Mouse (Mus musculus) T-cell, adult 2 months (primary cell): ENCODE data around the gene Grin2c.

Experiments
- DNase-seq: peaks from one replicate; pipeline ENCODE4 v3.0.0; 2022; ENCODE audit warnings: low spot score

Gene Grin2c

DNA sequence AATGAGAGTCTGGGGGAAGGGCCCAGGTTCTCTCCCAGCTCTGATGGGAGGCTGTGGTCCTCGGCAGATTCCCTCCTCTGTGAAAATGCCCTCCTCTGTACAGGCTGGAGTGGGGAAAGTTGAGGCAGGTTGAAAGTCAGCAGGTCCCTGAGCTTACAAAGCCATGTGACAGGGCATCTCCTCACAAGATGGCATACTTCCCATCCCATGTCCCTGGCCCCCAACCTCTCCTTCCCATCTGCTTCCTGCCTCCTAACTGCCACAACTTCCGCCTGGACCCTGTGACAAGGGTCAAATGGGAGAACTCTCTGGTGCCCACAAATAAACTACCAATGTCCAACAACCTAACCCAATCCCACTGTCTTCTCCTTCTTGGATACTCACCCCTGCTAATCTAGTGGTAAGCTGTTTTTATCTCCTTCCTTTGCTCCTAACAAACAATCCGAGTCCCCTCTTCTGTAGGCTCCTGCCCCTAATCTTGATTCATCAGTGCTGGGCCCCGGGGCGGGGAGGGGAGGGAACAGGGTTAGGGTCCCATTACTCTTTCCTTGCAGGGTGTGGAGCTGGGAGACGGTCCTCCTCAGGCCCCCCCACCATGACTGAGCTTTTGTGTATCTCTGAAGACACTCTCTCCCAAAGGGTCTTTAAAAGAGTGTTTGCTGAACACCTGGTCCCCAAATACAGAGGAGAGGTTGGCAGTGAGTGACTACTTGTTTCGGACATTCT is 2.7 kb downstream of the Grin2c start:
- no peak for DNase-seq

- DNase-seq: no peak
These were observed 4.1 kb downstream of the Grin2c start for GRCm38 (mm10) chr11:115262954-115263353.

GRCm38 (mm10) chr11:115259134-115259533 is 7.9 kb downstream of the Grin2c start:
- DNase-seq: no peak

DNA sequence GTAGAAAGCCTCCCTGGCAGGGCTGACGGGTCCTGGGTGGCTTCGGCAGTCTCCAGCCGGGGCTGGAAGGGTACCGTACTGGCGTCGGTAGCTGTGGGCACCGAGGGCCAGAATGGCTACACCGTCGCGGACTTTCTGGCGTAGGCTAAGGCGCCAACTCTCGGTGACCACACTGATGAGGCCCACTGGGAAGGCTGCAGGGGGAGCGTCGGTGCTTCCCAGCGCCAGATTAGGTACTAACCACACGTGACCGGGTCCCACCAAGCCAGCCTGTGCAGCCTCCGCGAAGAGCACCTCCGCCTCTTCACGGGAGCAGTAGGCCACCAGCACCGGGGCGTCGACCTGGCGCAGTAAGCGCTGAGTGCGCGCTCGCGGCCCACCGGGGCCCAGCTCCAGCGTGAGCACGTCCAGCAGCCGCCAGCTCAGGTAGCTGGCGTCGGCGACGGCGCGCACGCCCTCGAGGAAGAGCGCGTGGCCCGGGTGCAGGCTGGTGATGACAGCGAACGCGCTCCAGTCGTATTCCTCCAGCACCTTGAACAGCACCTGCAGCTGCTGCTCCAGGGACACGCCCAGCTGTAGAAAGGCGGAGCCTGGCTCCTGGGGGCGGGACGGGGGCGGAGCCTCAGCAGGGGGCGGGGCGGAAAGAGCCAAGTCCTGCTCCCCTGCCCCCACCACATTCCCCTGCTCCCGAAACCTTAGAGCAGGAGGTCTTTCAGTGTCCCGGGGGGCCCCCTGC is 9.1 kb downstream of the Grin2c start:
- DNase-seq: no peak

- no peak for DNase-seq
These were observed 15.8 kb downstream of the Grin2c start for GRCm38 (mm10) chr11:115251258-115251657.

GRCm38 (mm10) chr11:115250405-115251090 is 16.5 kb downstream of the Grin2c start:
- no peak for DNase-seq

GRCm38 (mm10) chr11:115249721-115250404 is 17.2 kb downstream of the Grin2c start:
- DNase-seq: no peak

DNA sequence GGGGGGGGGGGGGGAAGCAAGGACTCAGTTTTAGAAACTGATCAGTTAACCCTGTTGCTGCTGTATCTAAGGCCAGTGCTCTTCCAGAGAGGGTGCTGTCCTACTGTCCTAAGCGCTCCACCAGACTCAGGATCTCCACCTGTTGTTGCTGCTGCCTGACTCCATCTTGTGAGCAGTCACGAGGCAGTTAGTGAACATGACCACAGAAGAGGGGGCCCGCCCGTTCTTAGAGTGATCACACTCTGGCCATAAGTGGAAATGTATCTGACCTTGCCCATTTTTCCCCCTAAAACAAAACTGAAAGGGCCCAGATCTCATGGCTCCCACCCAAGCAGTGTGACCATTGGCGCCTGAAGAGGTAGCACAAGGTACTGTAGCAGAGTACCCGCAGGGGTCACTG is 19.1 kb downstream of the Grin2c start:
- no peak for DNase-seq

GRCm38 (mm10) chr11:115247240-115247639 is 19.8 kb downstream of the Grin2c start:
- DNase-seq: no peak

GRCm38 (mm10) chr11:115246386-115246785 is 20.7 kb downstream of the Grin2c start:
- no peak for DNase-seq

DNA sequence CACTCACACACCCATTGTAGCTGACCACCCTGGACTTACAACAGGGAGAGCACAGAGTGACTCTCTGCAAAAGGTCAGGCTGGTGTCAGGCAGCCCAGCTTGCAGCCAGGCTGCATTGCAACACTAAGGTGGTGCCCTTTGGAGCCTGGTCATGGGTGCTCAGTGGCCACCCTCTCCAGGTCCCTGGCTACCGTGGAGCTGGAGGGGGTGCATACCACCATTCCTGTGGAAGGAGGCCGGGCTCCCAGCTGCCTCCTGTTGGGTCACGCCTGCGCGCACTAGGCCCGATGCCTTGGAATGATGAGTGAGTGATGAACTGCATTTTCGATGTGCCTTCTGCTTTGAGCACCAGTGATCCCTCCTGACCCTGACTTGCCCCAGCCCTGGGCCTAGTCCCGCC is 22.2 kb downstream of the Grin2c start:
- no peak for DNase-seq

DNA sequence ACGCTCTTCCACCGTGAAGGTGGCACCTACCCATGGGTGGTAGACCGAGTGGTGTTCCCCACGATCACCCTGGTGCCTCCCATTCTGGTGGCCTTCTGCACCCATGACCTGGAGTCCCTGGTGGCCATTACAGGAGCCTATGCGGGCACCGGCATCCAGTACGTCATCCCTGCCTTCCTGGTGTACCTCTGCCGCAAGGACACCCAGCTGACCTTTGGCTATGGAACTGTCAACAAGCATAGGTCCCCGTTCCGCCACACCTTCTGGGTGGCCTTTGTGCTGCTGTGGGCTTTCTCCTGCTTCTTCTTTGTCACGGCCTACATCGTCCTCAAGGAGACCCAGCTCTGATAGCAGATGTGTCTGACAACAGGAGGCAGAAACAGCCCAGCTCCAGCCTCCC is 23.3 kb downstream of the Grin2c start:
- no peak for DNase-seq

DNA sequence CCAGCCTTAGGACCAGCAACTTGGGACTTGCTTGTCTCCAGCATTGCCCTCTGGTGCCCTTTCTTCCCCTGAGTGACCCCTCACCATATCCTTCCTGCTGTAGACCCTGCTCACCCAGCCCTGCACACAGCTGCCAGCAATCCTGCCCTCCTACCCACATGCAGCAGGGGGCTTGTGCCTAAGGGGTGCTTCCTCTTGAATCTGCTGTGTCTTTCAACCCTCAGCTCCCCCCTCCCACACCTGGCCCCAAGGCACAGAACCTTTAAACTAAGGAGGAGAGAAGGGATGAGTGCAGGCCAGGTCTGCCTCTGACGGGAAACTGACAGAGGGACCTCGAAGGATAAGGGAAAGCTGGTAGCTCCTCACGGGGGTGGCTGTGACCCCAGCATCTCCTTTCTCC is 24.3 kb downstream of the Grin2c start:
- no peak for DNase-seq

- no peak for DNase-seq
These were observed 25.6 kb downstream of the Grin2c start for GRCm38 (mm10) chr11:115241402-115241801.

DNA sequence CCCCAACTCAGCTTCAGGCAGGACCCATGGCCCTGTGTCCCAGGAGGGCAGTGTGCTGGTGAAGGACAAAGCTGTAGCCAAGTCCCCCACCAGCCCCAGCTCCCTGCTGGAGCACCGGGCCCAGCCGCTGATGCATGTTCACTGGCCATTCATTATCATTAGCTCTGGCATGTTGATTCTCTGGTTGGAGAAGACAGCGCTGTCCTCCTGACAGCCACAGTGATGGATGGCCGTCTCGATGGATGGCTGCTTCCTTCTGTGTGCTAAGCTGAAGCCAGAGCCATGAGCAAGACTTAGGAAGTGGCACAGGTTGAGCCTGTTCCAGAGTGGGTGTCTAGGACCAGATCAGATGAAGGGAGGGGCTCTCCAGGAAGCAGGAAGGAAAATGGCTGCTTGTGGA is 30.5 kb downstream of the Grin2c start:
- DNase-seq: no peak

DNA sequence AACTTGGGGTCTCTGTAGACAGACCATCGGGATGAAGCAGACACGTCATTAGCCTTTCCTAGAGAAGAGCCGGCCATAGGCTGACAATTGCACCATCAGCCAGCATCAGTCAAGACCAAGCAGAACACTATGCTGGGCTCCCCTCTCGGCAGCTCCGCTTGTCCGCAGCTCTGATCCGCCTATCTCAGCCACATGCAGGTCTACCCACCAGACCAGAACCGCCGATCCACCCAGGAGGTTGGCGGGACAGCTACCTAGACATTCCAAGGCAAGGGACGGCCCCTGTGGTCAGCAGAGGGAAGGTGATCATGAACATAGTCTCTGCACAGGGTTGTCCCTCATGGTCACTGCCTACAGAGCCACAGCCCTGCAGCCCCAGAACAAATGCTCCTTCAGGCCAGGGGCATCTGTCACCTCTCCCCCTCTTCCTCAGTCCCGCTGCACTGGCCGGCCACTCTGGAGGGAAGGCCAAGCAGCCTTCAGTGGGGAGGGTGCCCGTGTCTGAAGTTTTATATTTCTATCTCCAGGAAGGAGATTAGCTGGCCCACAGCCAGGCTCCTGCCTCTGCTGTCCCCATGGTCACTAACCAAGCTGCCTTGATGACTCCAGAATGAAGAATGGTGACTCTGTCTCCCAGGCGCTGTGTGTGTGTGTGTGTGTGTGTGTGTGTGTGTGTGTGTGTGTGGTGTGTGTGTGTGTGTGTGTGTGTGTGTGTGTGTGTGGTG is 32.6 kb downstream of the Grin2c start:
- no peak for DNase-seq

GRCm38 (mm10) chr11:115233526-115234290 is 33.3 kb downstream of the Grin2c start:
- no peak for DNase-seq

DNA sequence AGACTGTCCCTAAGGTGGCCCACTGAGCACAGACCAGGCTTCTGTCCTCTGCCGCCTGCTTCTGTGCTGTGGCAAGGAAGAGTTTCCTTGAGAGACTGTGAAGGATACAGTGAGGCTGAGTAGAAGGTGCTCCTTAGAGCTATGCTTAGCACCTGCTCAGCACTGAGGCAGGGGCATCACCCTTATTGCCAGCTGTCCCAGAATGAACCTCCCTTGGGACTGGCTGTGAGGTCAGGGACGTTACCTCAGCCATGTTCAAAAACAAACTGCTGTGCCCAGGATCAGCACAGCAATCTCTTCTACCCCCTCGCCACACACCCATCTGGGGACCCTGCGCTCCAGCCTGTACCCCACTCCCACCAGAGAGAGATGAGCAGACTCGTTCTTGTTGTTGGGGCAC is 34.2 kb downstream of the Grin2c start:
- no peak for DNase-seq

DNA sequence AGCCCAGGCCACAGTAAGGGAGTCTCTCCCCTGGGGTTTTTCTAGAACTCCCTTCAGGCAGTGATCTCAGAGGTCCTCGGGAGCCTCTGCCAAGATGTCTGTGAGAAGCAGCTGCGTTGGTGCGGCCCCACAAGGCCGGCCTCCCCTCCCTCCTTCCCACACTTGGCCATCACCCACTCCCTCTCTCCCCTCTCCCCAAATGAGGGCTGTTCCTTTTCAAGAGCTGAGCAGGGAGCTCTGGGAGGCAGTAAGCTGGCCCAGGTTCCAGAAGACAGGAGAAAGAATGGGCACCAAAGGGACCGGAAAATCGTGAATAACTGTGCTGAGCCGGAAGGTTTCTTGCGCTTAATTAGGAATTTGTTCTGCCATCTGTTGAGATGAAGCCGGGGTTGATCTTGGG is 35.1 kb downstream of the Grin2c start:
- no peak for DNase-seq

GRCm38 (mm10) chr11:115231168-115231915 is 35.7 kb downstream of the Grin2c start:
- peak; percentile 77 for DNase-seq
